Mouse (Mus musculus) hindbrain, embryonic 16.5 days (tissue): Measurements from ENCODE around the gene Psma1. TPM values are rescaled to one million over a fixed set of nuclear protein-coding genes. Genes with fewer than 3 reads are reported as not detected.

ENCODE experiments used
- ATAC-seq: fragments of 200-750 bp; cut with Nextera tagmentation; 2 replicates; pipeline ENCODE4 v1.8.0; 2017; ENCODE audit warnings: moderate TSS enrichment, moderate library complexity
- H3K27ac ChIP-seq: fragments of 300-500 bp; sonication (generic); 2 replicates; pipeline ENCODE4 v1.5.1; 2014; ENCODE audit warnings: low read depth, mild to moderate bottlenecking, control low read depth, low read length, moderate library complexity
- H3K27me3 ChIP-seq: fragments of 300-500 bp; sonication (generic); replicated peaks from 2 replicates; pipeline ENCODE4 v1.6.1; 2014; ENCODE audit warnings: low read length; ENCODE audit not compliant: control insufficient read depth, insufficient read depth
- H3K36me3 ChIP-seq: fragments of 300-500 bp; sonication (generic); 2 replicates; pipeline ENCODE4 v1.6.1; 2014; ENCODE audit warnings: mild to moderate bottlenecking, low read length, moderate library complexity, mixed read lengths; ENCODE audit not compliant: control insufficient read depth, insufficient read depth
- H3K4me1 ChIP-seq: fragments of 300-500 bp; sonication (generic); 2 replicates; pipeline ENCODE4 v1.6.1; 2014; ENCODE audit warnings: low read depth, low read length; ENCODE audit not compliant: control insufficient read depth, insufficient read depth
- H3K4me2 ChIP-seq: fragments of 300-500 bp; sonication (generic); 2 replicates; pipeline ENCODE4 v1.6.1; 2014; ENCODE audit warnings: mild to moderate bottlenecking, low read length, control low read depth, moderate library complexity
- H3K4me3 ChIP-seq: fragments of 300-500 bp; sonication (generic); 2 replicates; pipeline ENCODE4 v1.5.1; 2014; ENCODE audit warnings: mild to moderate bottlenecking, low read length, control low read depth, moderate library complexity
- H3K9ac ChIP-seq: fragments of 300-500 bp; sonication (generic); 2 replicates; pipeline ENCODE4 v1.6.1; 2014; ENCODE audit warnings: low read depth, mild to moderate bottlenecking, control low read depth, low read length, moderate library complexity
- H3K9me3 ChIP-seq: fragments of 300-500 bp; sonication (generic); 2 replicates; pipeline ENCODE4 v1.6.1; 2014; ENCODE audit warnings: mild to moderate bottlenecking, low read length, moderate library complexity; ENCODE audit not compliant: control insufficient read depth
- WGBS: fragments of 180-500 bp; shearing (Covaris S2); extraction: QIAGEN DNeasy Blood & Tissue Kit; methylation state at CpG from one replicate; pipeline ENCODE4 v1.1.7; 2014; 5-methylcytosine and 5-hydroxymethylcytosine counted together
- polyA plus RNA-seq: library from polyadenylated mRNA; unstranded; fragments of >200 nt; fragmentation: Nextera tagmentation; extraction: Ambion mirVana; gene quantifications from 2 replicates; pipeline ENCODE4 v1.2.1, GENCODE M21; 2015

Psma1 gene
- polyA plus RNA-seq, 1 experiment from 2014 or later: 357 TPM

DNA sequence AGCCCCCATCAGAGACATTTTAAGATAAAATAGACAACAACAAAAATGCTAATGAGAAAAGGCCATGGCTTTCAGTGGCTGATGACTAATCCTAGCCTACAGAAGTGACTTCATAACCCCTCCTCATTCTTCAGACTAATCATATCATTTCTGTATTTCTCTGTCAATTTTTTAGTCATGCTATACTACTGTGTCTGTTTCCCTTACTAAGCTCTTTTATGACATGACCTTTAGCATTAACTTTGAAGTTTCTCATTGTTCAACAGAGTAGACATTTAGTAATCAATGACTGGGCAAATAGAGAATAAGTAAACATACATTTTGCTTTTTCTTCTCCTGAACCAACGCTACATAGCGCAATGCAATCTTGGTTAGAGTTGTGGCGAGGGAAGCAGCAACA lies 44.1 kb downstream of the Psma1 start:
- Histone ChIP-seq H3K4me2 (no peak overlapping the region), H3K4me3 (no peak overlapping the region), H3K4me1 (no peaks in the 10 kb centered on the region), H3K27me3 (no peaks in the 10 kb centered on the region), H3K36me3 (peaks cover 26% of the 10 kb centered on the region), H3K9me3 (no peaks in the 10 kb centered on the region), H3K9ac (no peak overlapping the region), H3K27ac (no peak overlapping the region)
- 94% methylated on average over 3 of the region's 3 CpGs for WGBS
- ATAC-seq: no peak

DNA sequence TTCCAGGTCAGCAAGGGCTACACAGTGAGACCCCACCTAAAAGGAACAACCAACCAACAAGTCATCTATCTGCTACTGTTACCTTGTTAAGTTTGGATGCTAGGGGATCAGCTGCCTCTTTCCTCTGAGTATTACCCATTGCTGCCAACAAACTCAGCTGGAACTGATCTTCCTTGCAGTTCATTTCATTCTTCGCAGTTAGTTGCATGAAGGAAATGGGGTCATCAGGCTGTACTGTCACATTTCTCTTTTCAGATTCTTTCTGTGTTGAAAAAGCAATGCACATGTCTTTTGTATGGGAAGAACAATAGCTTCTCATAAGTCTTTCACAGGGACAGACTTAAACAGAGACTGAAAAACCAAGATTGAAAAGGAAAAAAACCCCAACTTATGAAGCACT lies 49.4 kb downstream of the Psma1 start:
- WGBS: 80% methylated on average over 1 of the region's 1 CpGs
- peaks cover 28% of the 10 kb centered on the region for H3K36me3 ChIP-seq
- H3K27ac ChIP-seq: no peak overlapping the region
- H3K4me2 ChIP-seq: no peak overlapping the region
- no peak overlapping the region for H3K9ac ChIP-seq
- H3K4me1 ChIP-seq: no peaks in the 10 kb centered on the region
- ATAC-seq: no peak
- no peaks in the 10 kb centered on the region for H3K9me3 ChIP-seq
- H3K4me3 ChIP-seq: no peak overlapping the region
- H3K27me3 ChIP-seq: no peaks in the 10 kb centered on the region

DNA sequence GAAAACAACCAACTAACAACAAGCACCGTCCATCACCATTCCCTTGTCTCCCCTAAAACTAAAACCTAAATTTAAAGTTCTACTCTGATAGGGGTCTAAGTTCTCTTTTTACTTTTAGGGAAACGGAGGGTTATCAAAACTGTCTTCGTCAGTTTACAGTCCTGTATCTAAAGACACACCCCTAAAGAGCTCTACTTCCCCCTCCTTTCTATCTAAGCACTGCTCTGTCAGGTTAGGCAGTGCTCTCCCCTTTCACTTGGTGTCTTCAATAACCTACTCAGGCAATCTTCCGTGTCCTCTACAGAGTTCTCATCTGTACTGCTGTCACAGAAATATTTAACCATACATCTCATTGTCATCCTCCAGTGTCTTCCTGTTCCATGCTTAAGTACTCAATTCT lies 55.5 kb downstream of the Psma1 start:
- 93% methylated on average over 4 of the region's 4 CpGs for WGBS
- no peak for ATAC-seq
- no peaks in the 10 kb centered on the region for H3K4me1 ChIP-seq

GRCm38 (mm10) chr7:114216908-114217307 lies 59.0 kb downstream of the Psma1 start:
- Histone ChIP-seq H3K27ac (no peak overlapping the region), H3K9ac (no peak overlapping the region), H3K36me3 (peaks cover 21% of the 10 kb centered on the region), H3K27me3 (no peaks in the 10 kb centered on the region), H3K9me3 (no peaks in the 10 kb centered on the region), H3K4me3 (no peak overlapping the region), H3K4me2 (no peak overlapping the region), H3K4me1 (no peaks in the 10 kb centered on the region)
- no peak for ATAC-seq
- WGBS: 91% methylated on average over 2 of the region's 2 CpGs

More for the DNA sequence above, 55.5 kb downstream of the Psma1 start:
- Histone ChIP-seq H3K27me3 (no peaks in the 10 kb centered on the region), H3K36me3 (peaks cover 19% of the 10 kb centered on the region), H3K27ac (no peak overlapping the region), H3K4me3 (no peak overlapping the region), H3K9me3 (no peaks in the 10 kb centered on the region), H3K9ac (no peak overlapping the region), H3K4me2 (no peak overlapping the region)

Other genes starting within 250 kb of the Psma1 start
- gene Rras2, start 158.3 kb downstream of the Psma1 start, polyA plus RNA-seq: 18.3 and 19.6 TPM in 2 replicates
- gene Copb1, start 21.4 kb downstream of the Psma1 start, polyA plus RNA-seq: 86.6 and 92.8 TPM in 2 replicates
- gene Pde3b, start 139.2 kb upstream of the Psma1 start, polyA plus RNA-seq: 3.2 and 3.4 TPM in 2 replicates